Mouse (Mus musculus) heart, postnatal 14 days (tissue): ENCODE measurements around the gene Rnf212. TPM values are rescaled to one million over a fixed set of nuclear protein-coding genes. Genes with fewer than 3 reads are reported as not detected.
A peak's percentile ranks its signal among the peaks of the same experiment; 100 is the strongest.
"Not testable (repeated sequence)": the region's sequence is repeated elsewhere in the genome, so short reads cannot be mapped to it uniquely, and the experiment has no call there.

Source experiments
- DNase-seq, 2 experiments: peaks; one replicate each; pipeline ENCODE4 v3.0.0; 2021 to 2022
- intact Hi-C: fragments of 180-260 bp; cut with DNase I; formaldehyde crosslinking; loops from one replicate; pipeline ENCODE4 v1.15.1; 2025
- long read RNA-seq, 2 experiments: library from polyadenylated mRNA; stranded (forward); transcript quantifications; one replicate each; pipeline ENCODE4 v2.0.0; 2021
- total RNA-seq, 2 experiments: library from RNA; stranded (reverse); gene quantifications; 2 replicates each; pipeline ENCODE4 v1.2.3; 2021

Rnf212 gene
- total RNA-seq, result not detected
- long read RNA-seq, experiment 1, result 0 reads
- long read RNA-seq, experiment 2, result 0 reads

GRCm38 (mm10) chr5:108774630-108775306, at the start of gene Rnf212:
Gene Rnf212 (minus strand): TSS chr5:108774982.
- no peak for DNase-seq
- intact Hi-C loops, result no loop called here

GRCm38 (mm10) chr5:108823276-108823675, 48.5 kb upstream of the Rnf212 start:
- DNase-seq, result no peak
- intact Hi-C loops, result no loop called here

- DNase-seq, intact Hi-C loops: not testable (repeated sequence)
Measured at GRCm38 (mm10) chr5:108808750-108809149, 34.0 kb upstream of the Rnf212 start, which contains the start of gene Vmn2r8. Gene Vmn2r8 (minus strand): TSS chr5:108808850.

- intact Hi-C loops, result no loop called here
- no peak for DNase-seq
Measured at GRCm38 (mm10) chr5:108803646-108804045, 28.9 kb upstream of the Rnf212 start.

GRCm38 (mm10) chr5:108795263-108795662, 20.5 kb upstream of the Rnf212 start, which contains the start of gene Tmed11:
Gene Tmed11 (minus strand): TSS chr5:108795363.
- DNase-seq, intact Hi-C loops: not testable (repeated sequence)

- DNase-seq, result peak; percentile 2 to 26
Measured at GRCm38 (mm10) chr5:108790385-108790784, 15.6 kb upstream of the Rnf212 start.

GRCm38 (mm10) chr5:108760002-108760401, 14.8 kb downstream of the Rnf212 start:
- no peak for DNase-seq
- intact Hi-C loops, result no loop called here

More at GRCm38 (mm10) chr5:108790385-108790784, 15.6 kb upstream of the Rnf212 start:
- intact Hi-C loops, result not testable (repeated sequence)

- intact Hi-C loops, result no loop called here
- DNase-seq, result peak in 1 of 2 experiments; percentile 10
Measured at GRCm38 (mm10) chr5:108758396-108758795, 16.4 kb downstream of the Rnf212 start.

- not testable (repeated sequence) for DNase-seq
Measured at GRCm38 (mm10) chr5:108751258-108751657, 23.5 kb downstream of the Rnf212 start.

GRCm38 (mm10) chr5:108750328-108751210, 24.2 kb downstream of the Rnf212 start:
- intact Hi-C loops, result no loop called here
- DNase-seq, result no peak

More at GRCm38 (mm10) chr5:108751258-108751657, 23.5 kb downstream of the Rnf212 start:
- intact Hi-C loops, result not testable (repeated sequence)

GRCm38 (mm10) chr5:108744629-108745028, 30.2 kb downstream of the Rnf212 start:
- DNase-seq, result no peak
- intact Hi-C loops, result no loop called here

GRCm38 (mm10) chr5:108743856-108744255, 30.9 kb downstream of the Rnf212 start:
- intact Hi-C loops, result no loop called here
- no peak for DNase-seq

- intact Hi-C loops, result no loop called here
Measured at GRCm38 (mm10) chr5:108742596-108742995, 32.2 kb downstream of the Rnf212 start.

GRCm38 (mm10) chr5:108741844-108742243, 32.9 kb downstream of the Rnf212 start:
- intact Hi-C loops, result no loop called here
- no peak for DNase-seq

More at GRCm38 (mm10) chr5:108742596-108742995, 32.2 kb downstream of the Rnf212 start:
- DNase-seq, result no peak

GRCm38 (mm10) chr5:108727425-108727824, 47.4 kb downstream of the Rnf212 start:
- no peak for DNase-seq
- intact Hi-C loops, result loop anchor here (2.0 to 5.0 kb wide), 3 partner anchors 35 to 300 kb away; partner anchors contain the start of gene Fgfrl1

GRCm38 (mm10) chr5:108726557-108727248, 48.1 kb downstream of the Rnf212 start:
- DNase-seq, result peak; percentile 73 to 79
- intact Hi-C loops, result loop anchor here (2.0 to 5.0 kb wide), 3 partner anchors 34 to 299 kb away; partner anchors contain the start of gene Fgfrl1

- intact Hi-C loops, result no loop called here
- DNase-seq, result no peak
Measured at GRCm38 (mm10) chr5:108724006-108724405, 50.8 kb downstream of the Rnf212 start.

- intact Hi-C loops, result no loop called here
- DNase-seq, result no peak
Measured at GRCm38 (mm10) chr5:108719761-108720160, 55.0 kb downstream of the Rnf212 start.

- DNase-seq, result no peak
- intact Hi-C loops, result no loop called here
Measured at GRCm38 (mm10) chr5:108718051-108718450, 56.7 kb downstream of the Rnf212 start.

GRCm38 (mm10) chr5:108715974-108716373, 58.8 kb downstream of the Rnf212 start:
- no peak for DNase-seq
- intact Hi-C loops, result no loop called here
